Mouse (Mus musculus) small intestine, adult 2 months (tissue): ENCODE measurements around the gene Insm2.

Experiments
- CTCF ChIP-seq: fragments of 200-500 bp; IDR thresholded peaks from 2 replicates; pipeline ENCODE4 v1.5.1; 2012; ENCODE audit warnings: low read depth, mild to moderate bottlenecking, control low read depth, inconsistent platforms, low read length, moderate library complexity, mixed read lengths; ENCODE audit not compliant: insufficient replicate concordance, insufficient read length; ENCODE audit errors: extremely low read depth
- POLR2A ChIP-seq: fragments of 200-500 bp; IDR thresholded peaks from 2 replicates; pipeline ENCODE4 v1.6.1; 2012; ENCODE audit warnings: low read depth, mild to moderate bottlenecking, control low read depth, inconsistent platforms, low read length, moderate library complexity

GRCm38 (mm10) chr12:55648011-55648525 is 48.8 kb downstream of the Insm2 start:
- TF ChIP-seq CTCF (no peak), POLR2A (no peak)
